Mouse (Mus musculus) activated CD4-positive, CD25-positive, alpha-beta regulatory T cell, adult 4 months (primary cell): ENCODE measurements around the gene Fam169b. TPM values are rescaled to one million over a fixed set of nuclear protein-coding genes. Genes with fewer than 3 reads are reported as not detected.

ENCODE experiments used
- ATAC-seq: one replicate; pipeline ENCODE4 v1.8.0; 2017
- polyA plus RNA-seq, 2 experiments: library from polyadenylated mRNA; unstranded; fragments of 100-300 nt; shearing (Covaris generic); gene quantifications; one replicate each; pipeline ENCODE4 v1.2.1; 2017

The Fam169b gene
- polyA plus RNA-seq, 2 experiments from 2014 or later: 85.3 to 95.2 TPM

DNA sequence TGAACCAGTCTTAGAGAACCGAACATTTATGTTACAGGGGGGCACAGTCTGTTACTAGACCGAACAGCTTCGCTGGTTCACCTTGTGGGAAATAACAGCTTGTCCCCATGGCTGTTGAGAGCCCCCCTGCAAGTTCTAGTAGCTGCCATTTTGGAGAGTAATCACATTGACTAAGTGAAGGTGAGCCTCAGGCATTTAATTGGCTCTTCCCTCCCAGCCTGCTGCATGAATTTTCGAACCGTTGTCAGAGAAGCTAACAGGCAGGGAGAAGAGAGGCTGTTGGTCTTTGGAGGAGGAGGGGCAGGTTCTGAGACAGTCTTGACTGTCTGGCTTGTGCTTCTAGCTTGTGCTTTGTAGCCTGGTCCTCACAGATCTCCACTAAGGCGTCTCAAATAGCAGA, 45.3 kb downstream of the Fam169b start:
- no peak for ATAC-seq

DNA sequence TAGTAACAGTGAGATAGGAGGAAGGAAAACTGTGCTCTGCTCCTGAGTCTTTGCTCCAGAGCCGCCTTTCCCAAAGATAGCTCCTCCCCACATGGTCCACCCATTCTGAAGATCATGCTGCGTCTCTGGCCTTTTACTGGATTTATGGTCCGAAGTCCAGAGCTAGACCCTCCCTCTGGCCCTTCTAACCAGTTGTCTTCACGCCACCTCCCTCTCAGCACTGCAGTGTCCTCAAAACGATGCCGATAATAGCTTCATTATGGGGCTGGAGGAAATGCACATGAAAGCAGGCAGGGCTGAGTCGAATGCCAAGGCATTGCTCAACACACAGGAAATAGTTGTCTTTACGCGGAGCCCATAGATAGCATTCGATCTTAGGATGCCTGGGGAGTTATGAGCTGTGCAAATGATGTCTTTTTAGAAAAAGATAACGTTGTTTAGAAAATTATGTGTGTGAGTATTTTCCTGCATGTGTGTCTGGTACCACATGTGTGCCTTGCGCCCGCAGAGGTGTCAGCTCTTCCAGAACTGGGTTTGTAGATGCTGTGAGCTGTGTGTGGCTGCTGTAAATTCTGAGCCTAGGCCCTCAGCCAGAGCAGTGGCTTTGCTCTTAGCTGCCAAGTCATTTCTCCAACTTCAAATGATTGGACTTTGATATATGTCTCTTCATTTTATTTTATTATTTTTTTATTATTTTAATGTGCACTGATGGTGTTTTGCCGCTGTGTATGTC, 46.6 kb downstream of the Fam169b start:
- peak; percentile 25 for ATAC-seq

DNA sequence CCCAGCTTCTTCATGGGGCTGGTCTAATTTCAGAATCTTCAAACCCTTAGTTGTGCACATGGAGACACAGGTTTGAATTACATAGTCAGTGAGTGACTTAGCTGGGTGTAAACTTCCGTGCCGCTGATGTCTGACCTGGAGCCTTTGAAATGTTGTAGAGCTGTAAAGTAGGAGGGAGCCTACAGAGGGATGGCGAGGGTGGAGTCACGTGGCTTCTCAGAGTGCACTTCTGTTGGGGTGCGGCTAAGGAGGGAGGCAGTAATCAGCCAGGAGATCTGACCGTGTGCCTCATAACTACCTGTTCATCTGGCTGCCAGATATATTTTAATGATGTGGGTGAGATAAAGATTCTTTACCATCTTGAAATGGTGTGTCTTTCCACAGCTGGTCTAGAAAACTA, 49.4 kb downstream of the Fam169b start:
- peak; percentile 80 for ATAC-seq

DNA sequence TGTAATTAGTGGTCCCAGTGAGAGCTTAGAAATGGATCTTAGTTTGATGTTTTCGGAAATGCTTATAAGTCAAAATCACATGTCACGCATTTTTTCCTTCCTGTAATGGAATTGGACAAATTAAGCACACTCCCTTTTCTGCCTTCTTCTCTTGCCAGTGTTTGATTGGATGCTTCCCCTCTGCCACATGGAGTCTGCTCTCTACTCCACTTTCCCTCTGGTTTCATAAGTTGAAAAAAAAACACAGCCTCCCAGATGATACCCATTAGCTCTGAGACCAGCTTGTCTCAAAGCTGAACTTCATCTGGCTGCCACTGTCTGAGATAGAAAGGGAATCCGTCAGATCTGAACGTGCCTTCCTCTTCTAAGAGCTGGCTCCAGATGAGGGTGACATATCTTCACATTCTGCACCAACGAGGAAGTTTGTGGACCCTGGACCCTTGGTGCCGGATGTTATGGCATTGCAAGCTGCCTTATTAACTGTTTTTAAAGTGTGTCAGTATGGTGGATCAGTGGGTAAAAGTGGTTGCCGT, 52.6 kb downstream of the Fam169b start:
- no peak for ATAC-seq

DNA sequence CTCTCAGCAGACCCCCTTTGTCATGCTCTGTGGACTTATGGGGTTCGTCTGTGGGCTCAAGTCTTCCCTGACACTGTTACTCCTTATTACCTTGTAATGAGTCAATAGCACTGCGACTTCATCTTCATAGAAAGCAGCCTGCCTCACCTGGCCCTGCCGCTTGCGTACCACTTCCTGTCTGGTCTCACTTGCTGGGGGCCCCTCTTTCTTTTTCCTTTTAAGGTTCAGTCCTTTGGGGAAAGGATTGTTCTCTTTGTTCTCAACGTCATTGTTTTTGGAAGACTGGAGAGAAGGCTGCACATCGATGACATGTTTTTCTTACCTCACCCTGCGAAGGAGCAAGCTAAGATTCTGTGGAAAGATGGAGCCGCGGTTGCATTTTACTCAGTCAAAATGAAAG, 55.4 kb downstream of the Fam169b start:
- peak; percentile 71 for ATAC-seq

DNA sequence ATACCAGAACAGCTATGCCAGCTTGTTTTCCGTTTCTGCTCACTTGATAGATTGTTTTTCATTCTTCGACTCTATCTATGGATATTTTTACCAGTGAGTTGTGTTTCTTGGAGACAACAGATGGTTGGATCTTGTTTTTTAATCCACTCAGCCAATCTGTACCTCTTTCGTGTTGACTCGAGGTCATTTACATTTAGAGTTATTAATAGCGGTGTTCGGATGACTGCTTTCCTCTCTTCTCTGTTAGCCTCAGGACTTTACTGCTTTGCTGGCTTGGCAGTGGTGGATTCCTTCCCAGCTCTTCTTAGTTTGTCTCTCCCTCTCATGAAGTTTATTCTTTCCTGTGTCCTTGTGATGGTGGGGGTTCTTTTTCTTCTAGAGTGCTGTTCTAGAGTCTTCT, 59.2 kb downstream of the Fam169b start:
- no peak for ATAC-seq

DNA sequence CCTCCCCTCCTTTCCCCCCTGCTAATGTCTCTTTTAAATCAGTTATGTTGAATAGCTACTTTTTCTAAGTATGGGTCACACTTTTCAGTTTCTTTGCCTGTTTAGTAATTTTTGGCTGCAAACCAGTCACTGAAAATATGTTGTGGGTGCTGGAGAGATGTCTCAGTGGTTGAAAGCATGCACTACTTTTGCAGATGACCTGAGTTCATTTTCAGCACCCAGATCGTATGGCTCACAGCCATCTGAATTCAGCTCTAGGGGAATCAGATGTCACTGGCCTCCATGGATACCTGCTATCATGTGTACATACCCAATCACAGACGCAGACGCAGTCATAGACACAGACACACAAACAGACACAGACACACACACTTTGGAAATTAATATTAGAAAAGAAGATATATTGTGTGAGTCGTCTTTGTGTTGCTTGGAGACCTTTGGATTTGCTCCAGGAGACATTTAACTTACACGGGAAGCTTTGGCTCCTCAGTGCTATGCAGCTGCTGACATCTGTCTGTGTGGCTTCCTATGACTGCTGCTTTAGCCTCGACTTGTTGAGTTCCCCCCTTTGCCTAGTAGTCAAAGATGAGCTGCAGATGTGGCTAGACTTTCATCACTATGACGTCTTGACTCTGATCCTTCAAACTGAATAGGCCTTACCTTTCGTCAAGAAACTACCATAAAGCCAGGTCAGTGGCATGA, 63.6 kb downstream of the Fam169b start:
- ATAC-seq: no peak

DNA sequence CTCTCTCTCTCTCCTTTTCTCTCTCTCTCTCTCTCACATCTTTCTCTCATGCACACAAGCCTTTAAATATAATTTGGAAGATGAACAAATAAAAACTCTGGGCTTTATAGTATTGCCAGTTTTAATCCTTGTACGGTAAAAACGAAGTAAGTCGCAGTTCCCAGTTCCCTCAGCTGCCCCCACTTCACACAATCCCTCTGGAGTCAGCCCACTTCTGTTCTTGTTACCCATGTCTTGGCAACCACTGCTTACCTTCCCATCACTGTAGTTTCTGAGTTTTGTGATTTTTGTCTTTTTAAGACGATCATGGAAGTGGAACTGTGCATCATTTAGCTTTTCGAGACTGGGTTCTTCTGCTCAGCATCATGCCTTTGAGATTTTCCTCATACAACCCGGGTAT, 65.0 kb downstream of the Fam169b start:
- no peak for ATAC-seq

DNA sequence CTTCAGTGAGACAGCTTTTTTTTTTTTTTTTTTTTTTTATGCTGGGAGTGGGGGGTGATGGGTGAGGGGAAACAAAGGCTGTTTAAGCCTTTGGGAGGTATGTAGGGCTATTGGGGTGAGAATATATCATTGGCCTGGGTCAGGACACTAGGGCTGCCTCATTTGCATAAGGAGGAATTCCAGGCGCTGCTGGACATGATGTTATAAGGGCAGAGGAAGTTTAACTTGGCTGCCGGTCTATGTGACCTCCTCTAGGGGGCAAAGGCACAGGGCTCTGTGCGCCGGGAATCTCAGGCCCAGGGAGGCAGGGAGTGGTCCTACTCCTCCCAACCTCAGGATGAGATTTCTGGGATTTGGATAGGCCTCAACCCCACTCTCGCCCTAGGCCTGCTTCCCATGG, 70.9 kb downstream of the Fam169b start:
- no peak for ATAC-seq

DNA sequence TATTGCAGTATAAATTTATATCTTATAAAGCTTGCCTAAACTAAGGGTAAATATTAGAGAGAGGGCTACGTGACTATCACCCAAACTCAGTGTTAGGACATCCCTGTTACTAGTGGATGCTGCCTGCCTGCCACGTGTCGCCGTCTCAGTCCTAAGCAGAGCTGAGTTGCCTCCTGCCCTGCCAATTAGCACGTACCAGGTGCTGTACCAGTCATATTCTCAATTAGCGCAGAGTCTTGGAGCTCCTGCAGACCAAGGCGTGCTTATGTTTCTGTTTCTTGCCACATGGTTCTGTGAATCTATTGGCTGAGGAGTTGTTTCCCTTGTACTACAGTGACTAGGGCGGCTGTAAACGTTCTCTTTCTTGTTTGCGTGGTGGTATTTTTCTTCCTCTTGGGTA, 72.3 kb downstream of the Fam169b start:
- ATAC-seq: no peak

DNA sequence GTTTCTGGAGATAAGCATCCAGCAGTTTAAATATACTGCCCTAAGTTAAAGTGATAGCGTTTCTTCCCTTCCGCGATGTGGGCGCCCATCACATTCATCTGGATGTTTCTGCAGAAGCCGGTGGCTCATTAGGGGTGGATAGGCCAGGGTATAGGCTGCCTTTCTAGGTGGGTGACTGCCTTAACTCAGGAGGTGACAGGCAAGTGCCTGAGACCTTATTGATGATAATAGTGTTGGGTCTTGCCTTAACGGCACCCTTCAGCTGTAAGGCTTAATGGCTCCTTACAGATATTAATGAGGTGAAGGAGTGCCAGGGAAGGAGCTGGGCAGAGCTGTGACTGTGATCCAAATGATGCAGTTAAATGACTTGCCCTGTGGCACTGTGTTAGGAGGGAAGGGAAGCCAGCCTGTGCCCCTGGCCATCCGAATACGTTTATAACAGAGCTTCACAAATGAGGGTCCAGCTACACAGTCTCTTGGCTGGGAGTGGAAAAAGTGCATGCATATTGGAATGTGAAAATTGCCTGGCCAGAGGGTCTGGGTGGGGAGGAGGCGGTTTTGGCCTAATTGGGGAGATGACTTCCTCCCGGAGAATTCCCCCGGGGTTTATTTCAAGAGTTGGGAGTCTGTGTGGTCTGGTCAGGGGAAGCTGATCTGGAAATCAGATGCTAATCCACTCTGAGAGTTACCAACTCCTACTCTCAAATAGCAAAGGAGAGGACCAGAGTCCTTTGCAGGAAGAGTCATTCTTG, 81.9 kb downstream of the Fam169b start:
- no peak for ATAC-seq

DNA sequence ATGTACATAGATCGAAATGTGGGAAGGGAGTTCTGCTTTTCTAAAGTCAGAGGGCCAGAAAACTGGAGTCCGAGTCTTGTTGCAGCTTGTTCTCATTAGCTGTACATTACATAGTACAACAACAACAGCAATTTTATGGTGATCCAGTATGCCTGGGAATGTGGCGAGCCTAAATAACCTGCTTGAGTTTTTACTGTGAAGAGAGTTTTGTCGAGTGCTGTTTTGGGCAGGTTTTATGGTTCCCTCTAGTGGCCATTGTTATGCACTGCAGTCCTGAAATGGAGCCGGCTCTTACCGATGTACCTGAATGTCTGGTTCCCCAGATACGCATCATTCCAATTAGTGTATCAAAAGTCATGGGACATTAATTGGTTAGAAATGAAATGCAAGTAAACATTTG, 83.8 kb downstream of the Fam169b start:
- peak; percentile 69 for ATAC-seq

DNA sequence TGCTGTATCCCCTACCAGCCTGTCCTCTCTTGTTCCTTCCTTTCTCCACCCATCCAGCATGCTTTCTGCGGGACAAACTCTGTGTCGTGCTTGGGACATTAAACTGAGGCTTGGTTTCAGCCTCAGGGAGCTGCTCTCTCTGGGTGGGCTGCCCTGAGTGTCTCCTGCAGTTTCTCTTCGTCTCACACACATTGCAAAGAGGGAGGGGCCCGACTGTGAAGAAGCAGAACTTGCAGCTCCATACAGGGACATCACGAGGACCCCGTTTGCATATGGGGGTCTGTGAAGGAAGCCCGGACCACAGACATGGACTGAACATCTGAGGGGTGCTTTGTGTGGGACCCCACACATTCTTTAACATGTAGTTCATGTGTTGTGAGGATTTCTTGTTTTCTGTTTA, 89.0 kb downstream of the Fam169b start:
- ATAC-seq: no peak

DNA sequence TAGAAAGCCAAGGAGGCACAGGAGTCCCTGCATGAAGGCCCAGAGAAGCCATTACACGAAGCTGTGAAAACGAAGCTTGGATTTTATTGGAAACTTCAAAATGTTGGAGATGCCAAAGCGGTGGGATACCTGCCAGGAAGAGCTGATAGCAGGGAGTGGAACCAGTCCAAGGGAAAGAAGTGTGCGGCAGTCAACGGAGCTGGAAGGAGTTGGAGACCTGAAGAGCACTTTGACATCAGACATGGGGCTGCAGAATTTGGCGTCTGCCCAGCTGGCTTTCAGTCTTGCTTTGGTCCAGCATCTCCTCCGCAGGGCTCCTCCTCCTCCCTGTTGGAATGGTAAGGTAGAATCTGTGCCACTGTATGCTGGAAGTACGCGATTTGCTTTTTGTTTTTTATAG, 92.1 kb downstream of the Fam169b start:
- no peak for ATAC-seq

DNA sequence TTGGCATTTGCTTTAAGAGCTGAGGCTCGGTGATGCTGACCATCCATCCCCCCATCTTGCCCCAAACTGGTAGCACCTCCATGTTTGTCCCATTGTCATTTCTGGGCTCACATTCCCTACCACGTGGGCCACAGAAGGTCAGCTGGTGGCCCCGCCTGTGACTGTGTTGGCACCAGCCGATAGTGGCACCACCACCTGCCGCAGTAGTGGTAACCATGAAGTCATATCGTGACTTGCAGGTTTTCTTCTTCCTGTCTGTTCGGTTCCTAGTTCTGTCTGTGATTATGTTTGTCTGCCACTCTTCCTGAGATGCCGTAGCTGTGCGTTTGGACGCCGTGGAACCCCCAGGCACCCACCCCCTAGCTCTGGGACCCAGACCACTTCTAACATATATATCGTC, 95.3 kb downstream of the Fam169b start:
- peak; percentile 20 for ATAC-seq

DNA sequence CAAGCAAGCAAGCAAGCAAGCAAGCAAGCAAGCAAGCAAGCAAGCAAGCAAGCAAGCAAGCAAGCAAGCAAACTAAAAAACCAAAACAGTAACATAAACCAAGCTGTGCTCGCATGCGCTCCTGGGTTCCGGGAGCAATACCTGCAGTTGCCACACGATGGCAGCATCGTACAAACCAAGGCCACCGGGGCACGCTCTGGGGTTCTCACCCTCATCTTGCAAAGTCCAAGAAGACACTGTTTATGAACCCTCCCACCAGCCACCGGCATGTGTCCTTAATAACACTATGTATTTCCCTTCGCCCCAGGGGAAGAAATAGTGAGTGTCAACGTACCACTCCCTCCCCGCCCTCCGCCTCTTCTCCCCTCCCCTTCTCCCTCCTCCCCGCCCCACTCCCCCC, 96.1 kb downstream of the Fam169b start:
- peak; percentile 47 for ATAC-seq

DNA sequence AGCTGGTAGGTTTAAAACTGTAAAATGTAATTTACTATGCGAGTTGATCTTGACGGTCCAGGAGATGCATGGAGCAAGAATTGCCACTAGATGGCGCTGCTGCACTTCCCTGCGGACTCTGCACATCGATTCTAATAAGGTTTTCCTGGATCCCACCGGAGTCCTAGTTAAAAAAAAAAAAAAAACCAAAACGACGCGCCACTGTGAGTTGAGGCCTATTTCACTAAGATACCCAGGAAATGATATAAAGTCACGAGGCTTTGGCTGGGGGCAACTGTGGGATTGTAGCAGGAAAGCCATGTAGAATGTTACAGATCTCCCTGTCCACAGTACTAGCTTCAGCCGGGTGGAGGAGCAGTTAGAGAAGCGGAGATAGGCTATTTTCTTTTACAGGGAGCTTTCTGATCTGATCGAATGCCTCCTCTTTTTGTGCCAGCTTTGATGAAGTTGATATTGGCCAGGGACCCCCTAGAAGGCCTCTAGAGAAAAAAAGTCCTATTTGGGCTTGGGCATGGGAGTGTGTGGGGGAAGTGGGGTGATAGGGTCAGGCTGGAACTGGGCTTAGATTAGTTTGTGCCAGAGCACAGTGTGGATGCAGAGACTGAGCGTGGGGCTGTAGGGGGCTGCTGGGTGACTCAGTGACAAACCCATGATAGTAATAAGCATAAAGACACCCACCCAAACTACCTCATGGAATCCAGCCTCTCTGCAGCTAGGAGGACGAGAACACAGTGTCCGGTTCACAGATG, 100.6 kb downstream of the Fam169b start:
- peak; percentile 21 for ATAC-seq

DNA sequence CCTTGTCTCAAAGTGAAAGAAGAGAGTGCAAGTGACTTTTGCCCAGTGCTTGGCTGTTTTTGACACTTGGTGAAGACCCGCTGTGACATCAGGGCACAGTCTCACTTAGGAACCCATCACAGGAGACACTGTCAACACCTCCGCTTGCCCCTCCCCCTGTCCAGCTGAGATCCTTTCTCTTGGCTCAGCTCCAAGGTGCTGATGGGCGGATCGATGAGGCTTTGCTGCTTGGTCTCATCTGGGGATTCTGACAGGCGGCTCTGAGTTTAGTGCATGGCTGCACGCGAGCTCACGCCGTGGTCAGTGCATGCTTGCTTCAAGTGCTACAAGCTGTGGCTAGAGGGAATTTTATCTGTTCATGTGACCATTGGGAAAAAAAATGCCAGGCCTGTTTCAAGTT, 108.5 kb downstream of the Fam169b start:
- no peak for ATAC-seq

DNA sequence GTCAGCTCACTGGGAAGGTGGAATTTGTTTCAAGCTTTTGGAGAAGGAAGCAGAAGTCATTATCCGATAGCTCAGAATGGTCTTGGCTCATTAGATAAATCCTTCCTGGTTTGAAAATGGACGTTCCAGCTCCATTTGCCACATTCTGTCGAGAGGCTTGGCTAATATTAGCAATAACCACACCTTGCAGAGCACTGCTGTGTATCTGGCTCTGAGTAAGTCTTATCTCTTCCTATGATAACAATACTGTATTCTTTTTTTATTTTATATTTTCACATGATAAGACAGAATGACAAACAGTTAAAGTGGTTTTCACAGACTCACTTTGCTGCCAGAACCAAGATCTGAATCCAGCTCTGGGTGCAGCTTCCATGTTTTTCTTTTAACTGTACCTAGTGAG, 113.1 kb downstream of the Fam169b start:
- ATAC-seq: no peak

DNA sequence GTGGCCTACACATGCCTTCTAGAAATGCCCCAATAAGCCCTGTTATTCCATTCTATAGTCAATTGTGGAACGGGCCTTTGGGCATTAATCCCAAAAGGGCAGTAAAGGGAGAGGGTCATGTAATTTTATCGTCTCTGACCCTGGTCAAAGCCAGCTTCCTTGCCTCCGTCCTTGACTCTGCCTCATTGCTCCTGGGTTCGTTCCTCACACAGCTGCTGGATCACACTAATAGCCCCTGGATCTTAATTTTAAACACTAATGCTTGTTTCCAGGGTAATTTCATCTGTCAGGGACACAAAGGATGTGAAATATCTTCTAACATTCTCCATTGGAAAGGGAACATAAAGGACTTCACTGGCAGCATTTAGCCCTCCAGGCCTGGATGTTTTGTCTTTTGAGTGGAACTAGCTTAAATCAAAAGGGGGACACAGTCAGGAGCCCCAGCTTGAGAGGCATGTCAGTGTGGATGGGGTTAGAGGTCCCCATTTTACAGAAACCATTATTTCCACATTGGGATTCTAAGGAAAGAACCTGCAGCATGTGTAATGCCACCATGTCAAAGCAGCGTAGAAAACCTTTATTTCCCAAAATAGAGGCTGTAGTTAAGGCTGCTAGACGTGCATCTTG, 122.2 kb downstream of the Fam169b start:
- no peak for ATAC-seq

DNA sequence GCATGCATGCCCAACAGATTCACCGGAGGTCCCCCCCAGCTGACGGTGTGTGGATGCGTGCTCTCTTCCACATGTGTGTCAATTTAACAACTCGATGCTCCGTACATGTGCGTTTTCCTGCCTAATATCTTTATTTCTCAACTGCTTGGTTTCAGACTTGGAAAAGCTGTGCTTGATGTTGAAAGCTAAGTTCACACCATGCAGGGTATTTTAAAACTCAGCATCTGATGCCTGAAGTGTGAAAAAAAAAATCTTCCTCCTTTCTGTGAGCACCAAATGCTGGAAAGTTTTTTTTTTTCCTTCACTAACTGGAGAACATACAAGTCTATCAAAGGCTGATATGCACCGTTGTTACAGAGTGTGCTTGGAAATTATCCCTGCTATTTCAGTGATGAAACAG, 126.9 kb downstream of the Fam169b start:
- no peak for ATAC-seq

DNA sequence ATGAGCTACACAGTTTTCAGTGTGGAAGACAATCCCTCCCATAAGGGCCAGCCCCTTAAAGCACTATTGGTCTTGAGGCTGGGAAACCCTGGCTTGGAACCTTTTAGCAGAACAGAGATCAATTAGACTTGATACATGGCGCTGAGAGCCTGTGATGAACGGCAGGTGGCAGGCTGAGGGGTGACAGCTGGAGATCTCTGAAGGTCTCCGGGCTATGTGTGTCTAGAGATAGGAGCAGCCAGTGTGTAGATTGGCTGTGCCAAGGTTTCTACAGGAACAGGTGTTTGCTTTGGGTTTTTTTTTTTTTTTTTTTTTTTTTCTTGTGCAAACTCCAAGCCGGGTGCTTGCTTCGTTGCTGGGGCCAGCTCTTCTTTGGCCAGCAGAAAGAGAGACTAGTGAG, 135.0 kb downstream of the Fam169b start:
- no peak for ATAC-seq
